Mouse (Mus musculus): ENCODE data around the gene Galnt18.

GRCm38 (mm10) chr7:111534826-111535405 is 244.9 kb downstream of the Galnt18 start:
- TF ChIP-seq CTCF (IDR thresholded peaks at IDR 0.05) (no peak), EP300 (IDR thresholded peaks at IDR 0.05) (no peak)
